Comparison of ENCODE assay signal across 11 mouse cellular contexts in genomic region chr13:85207493-85207892, GRCm38 (mm10). TPM values are rescaled to one million over a fixed set of nuclear protein-coding genes. Genes with fewer than 3 reads are reported as not detected.
DNase-seq lines count a peak whose midpoint lies in the region; ATAC-seq and TF ChIP-seq lines count a peak whose summit lies in the region.
"Had no signal": no experiment of that assay in that cellular context is flagged by ENCODE, and none has a peak within 500 bp of the region (broad histone marks: within the 10 kb centered on the region; RNA-seq: fewer than 3 reads in every experiment).

No protein-coding gene starts in this region.

- no peaks in the 10 kb centered on the region for H3K4me1 ChIP-seq in hindbrain, embryonic 11.5 days (replicated peaks; ENCODE audit: control insufficient read depth, insufficient read depth, low read length)
- no peaks in the 10 kb centered on the region for H3K4me1 ChIP-seq in hindbrain, embryonic 12.5 days
- no peaks in the 10 kb centered on the region for H3K4me1 ChIP-seq in ES-E14 (ENCODE audit: control insufficient read depth in 2 of 2, insufficient read depth in 2 of 2, low read length in 2 of 2, poor library complexity in 1 of 2)
- H3K4me1 ChIP-seq: limb, embryonic 15.5 days; midbrain, embryonic 12.5 days had no signal

- H3K9me3 ChIP-seq in hindbrain, embryonic 11.5 days (ENCODE audit: control insufficient read depth, low read length): no peaks in the 10 kb centered on the region
- H3K9me3 ChIP-seq in hindbrain, embryonic 12.5 days (replicated peaks): no peaks in the 10 kb centered on the region
- no peaks in the 10 kb centered on the region for H3K9me3 ChIP-seq in ES-E14 (ENCODE audit: control insufficient read depth, insufficient read depth, low read depth, low read length)
- H3K9me3 ChIP-seq: limb, embryonic 15.5 days; midbrain, embryonic 12.5 days had no signal

- H3K27me3 ChIP-seq in hindbrain, embryonic 11.5 days (ENCODE audit: control insufficient read depth, insufficient read depth, low read length): no peaks in the 10 kb centered on the region
- no peaks in the 10 kb centered on the region for H3K27me3 ChIP-seq in hindbrain, embryonic 12.5 days
- H3K27me3 ChIP-seq: limb, embryonic 15.5 days; midbrain, embryonic 12.5 days had no signal

- H3K27ac ChIP-seq in hindbrain, embryonic 11.5 days (ENCODE audit: low read depth, low read length): no peak overlapping the region
- H3K27ac ChIP-seq in hindbrain, embryonic 12.5 days: no peak overlapping the region
- no peak overlapping the region for H3K27ac ChIP-seq in ES-E14 (ENCODE audit: insufficient read depth, low read depth, low read length, poor library complexity, severe bottlenecking)
- H3K27ac ChIP-seq: limb, embryonic 15.5 days; midbrain, embryonic 12.5 days had no signal

- H3K9ac ChIP-seq in hindbrain, embryonic 11.5 days (ENCODE audit: low read depth, low read length): no peak overlapping the region
- no peak overlapping the region for H3K9ac ChIP-seq in hindbrain, embryonic 12.5 days
- H3K9ac ChIP-seq in ES-E14 (ENCODE audit: insufficient read depth, low read depth, low read length, poor library complexity, severe bottlenecking): no peak overlapping the region
- H3K9ac ChIP-seq: limb, embryonic 15.5 days; midbrain, embryonic 12.5 days had no signal

- no peaks in the 10 kb centered on the region for H3K36me3 ChIP-seq in hindbrain, embryonic 11.5 days (ENCODE audit: control insufficient read depth, insufficient read depth, low read length)
- H3K36me3 ChIP-seq in hindbrain, embryonic 12.5 days: peaks cover 23% of the 10 kb centered on the region
- H3K36me3 ChIP-seq in ES-E14 (ENCODE audit: control insufficient read depth, insufficient read depth, low read length, poor library complexity, severe bottlenecking): peaks cover 2% of the 10 kb centered on the region

- WGBS in hindbrain, embryonic 11.5 days: 82% methylated on average over 2 of the region's 2 CpGs
- WGBS in hindbrain, embryonic 12.5 days: 77% methylated on average over 2 of the region's 2 CpGs

- DNase-seq in hindbrain, embryonic 11.5 days (ENCODE audit: low spot score): no peak
- DNase-seq in 3T3-L1 (ENCODE audit: low read depth, low spot score): peak; percentile 59
- no peak for DNase-seq in ES-E14 (ENCODE audit: low read depth, low spot score)
- DNase-seq in induced T-regulatory cell, adult 2 months (ENCODE audit: low read depth): peak; percentile 50
- no peak for DNase-seq in urinary bladder, postnatal 25 days (ENCODE audit: low spot score)
- DNase-seq in frontal cortex, postnatal 25 days (ENCODE audit: low spot score in 2 of 2): no peak
- DNase-seq: heart, postnatal 14 days had no signal

- in situ Hi-C loops in ES-E14 (cut with MboI; ENCODE audit: low sequenced_read_pairs in 2 of 2, unreplicated experiment in 2 of 2): no loop called here

- H3K4me2 ChIP-seq in hindbrain, embryonic 11.5 days (replicated peaks; ENCODE audit: low read depth, low read length): no peak overlapping the region
- H3K4me2 ChIP-seq in hindbrain, embryonic 12.5 days (replicated peaks): no peak overlapping the region
- H3K4me2 ChIP-seq: limb, embryonic 15.5 days; midbrain, embryonic 12.5 days had no signal

- ATAC-seq in hindbrain, embryonic 11.5 days (ENCODE audit: low FRiP score): peak; percentile 19; the same call in 1 of the 2 replicates
- ATAC-seq in hindbrain, embryonic 12.5 days (ENCODE audit: low FRiP score): no peak
- ATAC-seq in frontal cortex, adult (ENCODE audit: low TSS enrichment): no peak

- no peak overlapping the region for H3K4me3 ChIP-seq in hindbrain, embryonic 11.5 days (ENCODE audit: low read depth, low read length)
- no peak overlapping the region for H3K4me3 ChIP-seq in hindbrain, embryonic 12.5 days
- no peak overlapping the region for H3K4me3 ChIP-seq in ES-E14 (ENCODE audit: insufficient read depth in 1 of 2, low read depth in 1 of 2, low read length in 2 of 2, poor library complexity in 1 of 2, severe bottlenecking in 1 of 2)
- H3K4me3 ChIP-seq: limb, embryonic 15.5 days; midbrain, embryonic 12.5 days had no signal

TF ChIP-seq in ES-E14, 5 proteins besides CTCF, POLR2A, EP300 and RAD21:
- TF ChIP-seq ZNF384 (IDR thresholded peaks at IDR 0.05; ENCODE audit: low read depth, low read length) (peak; percentile 91), CHD2 (IDR thresholded peaks at IDR 0.05; ENCODE audit: low read depth, low read length) (no peak)

RNA-seq across cellular contexts. Expression of gene Ccnh, which starts 18.3 kb away (rescaled TPM):
- polyA plus RNA-seq in hindbrain, embryonic 11.5 days (2014; fragmentation: Nextera tagmentation; extraction: Ambion mirVana): 110 and 114 TPM in 2 replicates
- polyA plus RNA-seq in hindbrain, embryonic 12.5 days (2016; fragmentation: Nextera tagmentation; extraction: Ambion mirVana): 101 and 115 TPM in 2 replicates
- total RNA-seq in ES-E14 (2012; rRNA removed): 46.2 and 46.6 TPM in 2 replicates

Comparison
In these comparisons a context has a peak if more than half of its experiments do, and no peak if none do; other contexts are left out.
1. DNase-seq: peak in 3T3-L1 (single experiment) and induced T-regulatory cell, adult 2 months (single experiment); none in hindbrain, embryonic 11.5 days (single experiment), ES-E14 (single experiment), urinary bladder, postnatal 25 days (single experiment) and frontal cortex, postnatal 25 days (0 of 2).